Mouse (Mus musculus): ENCODE measurements around the gene Serpinb9e. TPM values are rescaled to one million over a fixed set of nuclear protein-coding genes. Genes with fewer than 3 reads are reported as not detected.
"Not testable (repeated sequence)": the region's sequence is repeated elsewhere in the genome, so short reads cannot be mapped to it uniquely, and the experiment has no call there.

Serpinb9e gene
- total RNA-seq (2017) = not detected in 2 replicates

DNA sequence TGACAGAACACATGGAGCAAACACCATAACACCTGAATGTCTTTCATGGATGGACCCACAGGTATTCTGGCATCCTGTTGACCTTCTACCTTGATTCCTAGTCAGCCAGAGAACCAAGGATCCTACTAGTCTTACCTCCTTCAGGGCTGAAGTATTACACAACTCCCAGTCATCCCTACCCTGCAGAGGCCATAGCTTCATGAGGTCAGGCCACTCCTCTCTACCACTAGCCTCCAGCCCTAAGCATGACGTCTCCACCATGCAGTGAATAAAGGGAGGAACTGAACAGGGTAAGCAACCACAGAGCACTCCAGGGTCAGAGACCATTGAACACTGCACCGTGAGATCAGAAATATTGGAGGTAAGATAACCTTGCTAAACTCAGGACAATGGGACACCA is at the start of gene Serpinb9e:
Gene Serpinb9e, plus strand, starts transcription at position 301 of the 400 bp plus-strand sequence.
- not testable (repeated sequence) for ATAC-seq (replicated peaks; ENCODE audit: low read depth, poor library complexity, severe bottlenecking)

DNA sequence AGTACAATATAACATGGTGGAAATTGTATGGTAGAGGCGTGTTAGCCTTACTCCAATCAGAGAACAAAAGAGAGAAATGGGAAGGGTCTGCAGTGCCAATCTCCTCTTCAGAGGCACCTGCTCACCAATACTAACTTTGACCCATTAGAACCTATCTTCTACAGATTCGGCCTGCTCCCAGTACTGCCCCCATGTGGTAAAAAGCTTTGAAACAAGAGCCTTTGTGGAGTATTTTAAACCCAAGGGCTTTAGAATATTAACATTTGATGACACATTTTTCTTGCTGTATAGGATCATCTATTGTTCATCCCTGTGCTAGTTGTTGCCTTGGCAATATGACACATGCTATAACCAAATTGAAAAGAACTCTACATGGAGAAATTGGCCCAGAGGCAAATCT is 49.7 kb upstream of the Serpinb9e start:
- no peak for ATAC-seq (replicated peaks; ENCODE audit: low read depth, poor library complexity, severe bottlenecking)

DNA sequence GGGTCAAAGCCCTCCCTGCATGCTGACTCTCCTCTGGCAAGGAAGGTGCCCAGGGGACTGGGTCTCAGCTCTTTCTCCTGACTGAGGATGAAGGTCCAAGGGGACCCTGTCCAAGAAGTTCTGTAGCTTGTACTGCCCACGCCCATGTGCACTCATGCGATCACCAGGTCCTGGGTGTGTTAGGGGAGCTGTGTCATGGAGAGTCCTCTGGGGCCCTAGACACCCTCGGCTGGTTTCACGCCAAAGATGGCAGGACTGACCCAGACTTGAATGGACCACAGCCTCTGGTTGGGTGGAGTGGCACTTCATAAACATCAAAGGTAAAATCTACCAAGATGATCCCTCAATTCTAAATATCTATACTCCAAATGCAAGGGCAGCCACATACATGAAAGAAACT is 59.2 kb downstream of the Serpinb9e start:
- ATAC-seq (replicated peaks; ENCODE audit: low read depth, poor library complexity, severe bottlenecking) = not testable (repeated sequence)

Other genes with a start within 250 kb of the Serpinb9e start
- 7.5 and 7.9 TPM in 2 replicates for gene Serpinb9, start 246.4 kb upstream of the Serpinb9e start, total RNA-seq (2017)
- gene Serpinb9b, start 222.2 kb upstream of the Serpinb9e start, total RNA-seq (2017) = not detected in 2 replicates
- not detected in 2 replicates for gene Serpinb1b, start 171.0 kb upstream of the Serpinb9e start, total RNA-seq (2017)
- not detected in 2 replicates for gene Serpinb9c, start 89.9 kb upstream of the Serpinb9e start, total RNA-seq (2017)
- not detected in 2 replicates for gene Serpinb9d, start 56.7 kb upstream of the Serpinb9e start, total RNA-seq (2017)
- not detected in 2 replicates for gene Serpinb9f, start 74.5 kb downstream of the Serpinb9e start, total RNA-seq (2017)
- not detected in 2 replicates for gene Gm11397, start 146.1 kb downstream of the Serpinb9e start, total RNA-seq (2017)
- not detected in 2 replicates for gene Serpinb9g, start 235.2 kb downstream of the Serpinb9e start, total RNA-seq (2017)

Measured in common myeloid progenitor, adult 5-6 weeks (primary cell).